Mouse (Mus musculus) frontal cortex, postnatal 14 days (tissue): ENCODE results near the gene Cpeb3.
A peak's percentile ranks its signal among the peaks of the same experiment; 100 is the strongest.
"Not testable (repeated sequence)": the region's sequence is repeated elsewhere in the genome, so short reads cannot be mapped to it uniquely, and the experiment has no call there.

Experiments
- DNase-seq, 2 experiments: peaks; one replicate each; pipeline ENCODE4 v3.0.0; 2022; ENCODE audit warnings: low spot score in 2 of 2

Cpeb3 gene

DNA sequence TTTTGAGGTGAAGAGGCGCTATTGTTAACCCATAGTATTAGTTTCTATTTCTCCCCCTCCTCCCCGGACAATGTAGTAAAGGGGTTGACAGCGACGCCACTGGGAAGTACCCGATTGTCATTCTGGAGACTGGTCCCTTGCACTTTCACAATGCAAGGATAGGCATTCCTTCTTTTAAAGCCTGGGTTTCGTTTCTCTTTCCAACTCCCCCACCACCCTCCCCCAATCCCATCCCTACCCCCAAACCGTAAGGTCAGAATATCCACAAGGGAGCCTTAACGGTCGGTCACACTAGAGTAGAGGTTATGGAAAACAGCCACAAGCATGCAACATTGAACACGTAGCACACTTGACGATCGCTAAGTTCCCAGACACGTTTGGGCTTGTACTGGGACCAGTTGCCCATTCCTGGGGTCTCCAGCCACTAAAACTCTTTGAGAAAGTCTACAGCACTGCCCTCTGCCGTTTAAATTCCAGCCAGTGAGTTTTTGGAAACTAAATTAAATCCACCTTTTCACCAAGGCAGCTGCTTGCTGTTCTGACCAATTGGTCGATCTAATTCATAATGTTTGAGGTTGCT lies at the start of gene Cpeb3:
Cpeb3 (minus strand) TSS at position 426 of the 580 bp plus-strand sequence.
- DNase-seq: no peak

DNA sequence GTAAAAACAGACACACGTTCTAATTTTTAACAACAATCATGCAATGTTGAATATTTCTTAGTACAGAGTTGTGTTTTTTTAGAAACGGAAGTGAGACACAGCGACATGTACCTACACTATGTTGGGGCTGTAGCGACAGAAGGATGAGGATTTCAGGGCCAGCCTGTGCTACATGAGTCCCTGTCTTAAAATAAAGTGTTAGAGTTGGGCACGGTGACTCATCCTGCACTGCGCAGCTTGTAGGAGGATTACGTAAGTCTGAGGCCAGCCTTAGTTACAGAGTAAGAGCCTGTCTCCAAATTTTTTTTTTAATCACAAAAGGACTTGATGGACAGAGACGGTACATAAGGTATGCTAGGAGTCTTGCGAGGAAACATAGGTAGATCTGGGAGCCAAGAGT lies 46.9 kb upstream of the Cpeb3 start:
- peak in 1 of 2 experiments; percentile 35 for DNase-seq

DNA sequence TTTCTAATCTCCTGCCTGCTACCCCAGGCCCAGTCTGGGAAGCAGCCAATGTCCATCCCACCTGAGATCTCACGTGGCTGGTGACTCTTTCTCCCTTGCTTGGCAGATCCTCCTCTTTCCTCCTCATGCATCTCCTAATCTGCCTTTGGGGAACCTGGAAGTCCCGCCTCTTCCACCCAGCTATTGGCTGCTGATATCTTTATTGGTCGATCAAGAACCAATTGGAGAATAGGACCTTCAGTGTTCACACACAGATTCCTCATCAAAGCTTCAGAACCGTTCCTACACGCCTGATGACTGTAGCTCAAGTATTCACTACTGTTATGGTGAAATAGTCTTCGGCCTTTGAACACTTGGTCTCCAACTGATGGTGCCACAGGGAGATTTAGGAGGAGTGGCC lies 43.7 kb upstream of the Cpeb3 start:
- DNase-seq: no peak

DNA sequence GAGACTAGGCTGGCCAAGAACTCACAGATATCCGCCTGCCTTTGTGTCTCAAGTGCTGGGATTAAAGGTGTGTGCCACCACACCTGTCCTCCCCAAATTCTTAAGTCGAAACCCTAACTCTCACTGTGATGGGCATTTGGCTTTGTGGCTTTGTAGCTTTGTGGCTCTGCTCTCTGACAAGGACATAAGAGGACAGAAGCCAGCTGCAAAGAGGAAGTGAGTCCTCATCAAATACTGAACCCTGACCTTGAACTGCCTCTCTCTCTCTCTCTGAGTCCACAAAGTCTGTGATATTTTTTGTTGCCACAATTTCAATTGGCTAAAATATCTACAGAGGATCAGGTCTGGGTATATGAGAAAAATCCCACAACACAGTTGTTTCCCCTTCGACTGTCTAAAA lies 39.8 kb upstream of the Cpeb3 start:
- DNase-seq: no peak

DNA sequence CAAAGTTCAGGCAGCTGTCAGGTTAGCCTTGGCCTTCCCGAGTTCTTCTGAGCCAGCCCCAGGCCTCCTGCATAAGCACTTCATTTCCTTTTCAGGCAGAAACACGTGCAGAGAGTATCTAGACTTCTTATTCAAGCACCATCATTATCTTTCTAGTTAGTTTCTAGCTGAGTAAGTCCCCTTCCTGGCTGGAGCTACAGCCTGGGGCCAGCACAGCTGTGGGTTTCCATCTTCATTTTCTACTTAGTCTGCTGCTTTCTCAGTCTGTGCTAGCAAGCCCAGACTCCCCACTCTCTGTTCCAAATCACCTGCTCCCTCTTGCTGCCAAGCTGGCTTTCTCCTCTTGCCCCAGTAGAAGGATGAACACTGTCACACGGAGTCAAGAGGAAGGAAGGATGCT lies 38.5 kb upstream of the Cpeb3 start:
- no peak for DNase-seq

DNA sequence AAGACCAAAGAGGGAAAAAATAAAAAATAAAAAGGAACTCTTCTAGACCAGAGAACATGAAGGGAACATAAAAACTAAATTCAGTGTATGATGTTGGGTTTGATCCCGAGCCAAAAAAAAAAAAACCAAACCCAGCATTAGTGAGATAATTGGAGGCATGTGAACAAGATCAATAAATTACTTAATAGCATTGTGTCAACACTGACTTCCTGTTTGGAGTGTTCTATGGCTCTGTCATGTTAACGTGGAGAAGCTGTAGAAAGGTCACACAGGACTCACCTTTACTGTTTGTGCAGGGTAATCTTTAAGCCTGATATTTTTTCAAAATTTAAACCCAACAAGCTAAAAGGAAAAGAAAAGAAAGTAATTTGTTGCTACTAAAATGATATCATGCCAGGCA lies 34.3 kb upstream of the Cpeb3 start:
- no peak for DNase-seq

DNA sequence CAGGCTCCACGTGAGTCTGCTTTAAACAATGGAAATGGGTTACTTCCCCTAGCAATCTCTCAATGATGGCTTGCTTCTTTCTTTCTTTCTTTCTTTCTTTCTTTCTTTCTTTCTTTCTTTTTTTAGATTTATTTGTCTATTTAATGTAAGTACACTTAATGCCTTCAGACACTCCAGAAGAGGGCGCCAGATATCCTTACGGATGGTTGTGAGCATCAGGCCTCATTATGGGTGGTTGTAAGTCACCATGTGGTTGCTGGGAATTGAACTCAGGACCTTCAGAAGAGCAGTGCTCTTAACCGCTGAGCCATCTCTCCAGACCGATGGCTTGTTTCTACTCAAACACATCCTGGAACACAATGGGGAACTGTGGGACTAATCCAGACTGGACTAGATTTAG lies 32.8 kb upstream of the Cpeb3 start:
- DNase-seq: no peak

DNA sequence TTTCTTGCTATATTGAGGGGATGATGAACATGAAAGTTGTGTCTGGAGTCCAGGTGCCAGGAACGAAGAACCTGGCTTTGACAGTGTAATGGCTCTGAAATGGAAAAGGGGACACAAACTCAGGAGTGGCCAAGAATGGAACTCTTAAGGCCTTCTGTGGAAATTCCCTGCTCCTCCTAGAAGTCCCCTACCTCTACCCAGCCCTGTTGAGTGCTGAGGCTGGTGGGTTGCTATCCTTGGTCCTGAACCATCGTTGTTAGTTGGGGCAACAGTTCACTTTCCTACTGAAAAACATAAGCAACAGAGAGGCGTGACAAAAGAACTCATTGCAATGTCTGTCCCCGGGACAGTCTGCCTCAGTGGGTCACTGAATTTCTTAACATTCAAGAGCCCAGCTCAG lies 30.7 kb upstream of the Cpeb3 start:
- DNase-seq: no peak

DNA sequence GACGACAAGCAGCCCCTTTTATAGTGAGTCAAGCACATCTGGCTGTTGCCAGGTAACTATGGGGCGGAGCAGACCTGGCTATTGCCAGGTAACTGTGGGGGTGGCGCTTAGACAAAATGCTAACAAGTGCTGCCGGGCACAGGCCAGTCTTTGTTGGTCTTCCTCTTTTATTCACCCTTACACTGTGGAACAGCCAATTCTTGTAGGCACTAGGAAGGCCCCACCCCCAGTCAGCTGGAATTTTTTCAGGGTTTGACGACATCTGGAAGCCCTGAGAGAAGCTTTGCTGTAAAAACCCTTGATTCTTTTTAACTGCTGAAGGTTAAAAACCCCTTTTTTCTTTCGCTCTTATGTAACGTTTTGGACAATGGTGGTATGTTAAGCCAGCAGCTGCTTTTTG lies 30.2 kb upstream of the Cpeb3 start:
- no peak for DNase-seq

DNA sequence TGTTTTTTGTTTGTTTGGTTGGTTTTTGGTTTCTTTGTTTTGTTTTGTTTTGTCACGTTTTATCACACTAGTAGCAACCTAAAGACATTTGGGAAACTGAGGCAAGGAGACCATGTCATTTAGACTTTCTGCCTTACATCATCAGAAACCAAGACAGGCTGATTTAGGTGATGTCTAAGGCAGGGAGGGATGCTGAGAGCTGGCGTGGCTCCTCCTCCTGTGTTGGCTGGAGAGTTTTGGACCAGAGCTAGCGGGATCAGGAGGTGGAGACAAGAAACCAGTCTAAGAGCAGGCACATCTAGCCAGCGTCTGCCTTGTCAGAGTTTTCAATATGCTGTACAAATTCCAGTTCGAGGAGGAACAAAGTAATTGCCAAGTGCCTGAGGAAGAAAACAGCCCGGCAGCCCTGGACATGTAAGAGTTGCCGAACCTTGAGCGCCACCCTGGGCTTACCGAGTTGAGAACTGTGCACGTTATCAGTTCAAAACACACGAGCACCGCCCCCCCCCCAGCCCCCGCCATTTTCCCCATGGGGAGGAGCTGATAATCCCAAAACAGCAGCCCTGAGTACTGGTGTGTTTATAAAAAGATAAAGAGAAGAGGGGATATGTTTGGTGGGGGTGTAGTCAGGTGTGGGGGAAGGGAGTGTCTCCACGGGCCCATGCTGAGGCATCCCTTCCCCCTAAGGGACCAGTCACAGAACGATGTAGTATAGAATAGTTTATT lies 29.5 kb upstream of the Cpeb3 start:
- DNase-seq: no peak

DNA sequence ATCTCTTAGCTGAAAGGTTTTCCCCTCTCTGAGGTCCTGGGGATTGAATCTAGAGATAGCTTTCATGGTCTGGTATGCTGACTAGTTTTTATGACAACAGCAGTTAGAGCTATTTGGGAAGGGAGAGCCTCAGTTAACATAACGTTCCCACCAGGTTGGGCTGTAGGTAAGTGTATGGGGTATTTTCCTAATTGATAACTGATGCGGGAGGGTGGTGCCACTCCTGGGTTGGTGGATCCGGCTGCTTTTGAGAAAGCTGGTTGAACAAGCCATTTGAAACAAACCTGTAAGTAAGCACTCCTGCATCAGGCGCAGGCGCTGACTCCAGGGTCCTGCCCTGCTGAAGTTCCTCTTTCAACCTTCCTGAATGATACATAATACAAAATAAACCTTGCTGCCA lies 28.9 kb upstream of the Cpeb3 start:
- DNase-seq: no peak

DNA sequence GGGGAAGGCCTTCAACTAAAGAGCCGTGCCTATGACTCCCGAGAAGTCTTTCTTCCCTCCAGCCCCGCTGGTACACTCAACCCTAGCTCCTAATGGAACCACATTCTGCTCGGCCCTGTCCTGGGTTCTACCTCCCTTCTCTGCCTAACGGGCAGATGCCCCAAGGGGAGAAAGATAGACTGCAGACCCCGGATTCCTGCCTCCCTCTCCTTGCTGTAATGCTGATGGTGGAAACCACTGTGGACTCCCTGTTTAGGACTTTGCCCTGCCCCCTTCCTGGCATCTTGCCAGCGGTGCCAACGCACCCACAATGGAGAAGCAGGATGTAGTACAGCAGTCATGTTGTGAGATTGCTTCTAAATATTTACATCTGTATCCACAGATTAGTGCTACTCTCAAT lies 27.4 kb upstream of the Cpeb3 start:
- no peak for DNase-seq

DNA sequence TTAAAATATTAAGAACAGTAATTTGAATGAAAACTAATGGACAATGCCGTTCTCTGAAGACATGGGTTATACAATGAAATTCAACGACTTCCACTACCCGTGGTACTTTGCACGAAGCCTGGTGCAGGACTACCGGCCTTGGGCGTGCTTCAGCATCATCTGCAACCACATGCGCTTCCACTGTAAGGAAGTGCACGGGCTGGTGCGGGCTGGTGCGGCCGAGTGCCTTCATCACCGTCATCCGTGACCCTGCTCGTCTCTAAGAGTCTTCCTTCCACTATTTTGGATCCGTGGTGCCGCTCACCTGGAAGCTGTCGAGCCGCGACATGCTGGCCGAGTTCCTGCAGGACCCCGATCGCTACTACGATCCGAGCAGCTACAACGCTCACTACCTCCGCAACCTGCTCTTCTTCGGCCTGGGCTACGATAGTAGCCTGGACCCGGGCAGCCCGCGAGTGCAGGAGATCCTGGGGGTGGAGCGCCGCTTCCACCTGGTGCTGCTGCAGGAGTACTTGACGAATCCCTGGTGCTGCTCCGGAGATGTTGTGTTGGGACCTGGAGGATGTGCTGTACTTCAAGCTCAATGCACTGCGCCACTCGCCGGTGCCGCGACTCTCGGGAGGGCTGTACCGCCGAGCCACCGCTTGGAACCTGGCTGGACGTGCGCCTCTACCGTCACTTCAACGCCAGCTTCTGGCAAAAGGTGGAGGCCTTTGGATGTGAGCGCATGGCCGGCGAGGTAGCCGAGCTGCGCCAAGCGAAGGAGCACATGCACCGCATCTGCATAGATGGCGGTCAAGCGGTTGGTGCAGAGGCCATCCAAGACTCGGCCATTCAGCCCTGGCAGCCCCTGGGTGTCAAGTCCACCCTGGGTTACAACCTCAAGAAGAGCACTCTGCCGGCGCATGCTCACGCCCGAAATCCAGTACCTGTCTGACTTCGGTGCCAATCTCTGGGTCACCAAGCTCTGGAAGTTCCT lies 25.4 kb upstream of the Cpeb3 start:
- DNase-seq: no peak

DNA sequence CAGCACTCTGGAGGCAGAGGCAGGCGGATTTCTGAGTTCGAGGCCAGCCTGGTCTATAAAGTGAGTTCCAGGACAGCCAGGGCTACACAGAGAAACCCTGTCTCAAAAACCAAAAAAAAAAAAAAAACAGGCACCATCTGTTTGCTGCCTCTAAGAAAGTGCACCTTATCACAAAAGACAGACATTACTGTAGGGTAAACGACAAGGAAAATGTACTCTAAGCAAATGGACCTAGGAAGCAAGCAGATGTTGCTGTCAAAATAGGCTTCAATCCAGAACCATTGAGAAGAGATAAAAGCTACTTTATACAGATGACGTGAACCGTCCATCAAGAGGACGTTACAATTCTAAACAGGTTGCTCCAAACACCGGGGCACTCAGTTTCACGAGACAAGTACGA lies 24.2 kb upstream of the Cpeb3 start:
- DNase-seq: not testable (repeated sequence)

DNA sequence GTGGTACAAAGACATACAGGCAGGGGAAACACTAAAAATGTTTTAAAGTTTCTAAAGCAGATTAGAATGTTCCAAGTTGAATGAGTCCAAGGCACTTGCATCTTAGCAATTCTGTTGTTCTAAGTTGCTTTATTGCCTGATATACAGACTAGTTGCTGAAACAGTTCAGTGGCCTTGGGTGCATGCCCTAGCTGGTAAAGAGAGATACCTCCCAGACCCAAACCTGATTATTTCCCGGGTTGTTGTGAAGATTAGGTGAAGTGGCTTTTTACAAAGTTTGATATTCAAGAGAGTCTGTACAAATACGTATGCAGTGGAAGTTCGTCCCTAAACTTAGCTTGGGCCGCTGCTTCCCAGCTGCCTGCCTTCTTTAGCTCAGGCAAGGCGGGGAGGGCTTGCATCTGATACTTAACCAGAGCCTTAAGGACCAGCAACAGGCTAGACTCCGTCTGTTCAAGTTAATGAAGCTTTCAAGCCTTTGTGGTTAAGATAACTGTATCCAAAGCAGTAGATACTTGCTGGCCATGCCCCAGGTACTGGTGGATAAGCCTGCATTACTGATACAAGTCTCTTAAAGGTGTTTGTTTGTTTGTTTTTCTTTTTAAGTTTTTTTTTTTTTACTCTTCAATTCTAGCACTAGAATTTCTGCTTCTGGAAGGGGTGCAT lies 16.9 kb upstream of the Cpeb3 start:
- no peak for DNase-seq

DNA sequence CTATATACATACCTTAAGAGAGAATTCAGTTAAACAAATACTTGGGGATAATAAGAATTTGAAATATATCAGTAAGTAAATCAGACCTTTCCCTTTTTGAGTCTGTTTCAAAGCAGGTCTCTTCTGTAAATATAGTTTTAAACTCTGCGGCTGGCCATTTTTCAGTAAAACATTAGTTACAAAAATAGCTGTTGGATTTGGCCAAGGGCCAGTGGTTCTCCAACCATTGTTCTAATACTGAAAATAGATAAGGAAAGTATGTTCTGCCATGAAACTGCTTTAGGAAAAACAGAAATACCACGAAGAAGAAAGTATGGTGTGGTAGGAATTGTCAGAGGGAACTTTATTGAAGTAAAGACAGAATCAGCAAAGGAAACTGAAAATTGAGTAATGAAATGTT lies 6.3 kb upstream of the Cpeb3 start:
- DNase-seq: no peak

DNA sequence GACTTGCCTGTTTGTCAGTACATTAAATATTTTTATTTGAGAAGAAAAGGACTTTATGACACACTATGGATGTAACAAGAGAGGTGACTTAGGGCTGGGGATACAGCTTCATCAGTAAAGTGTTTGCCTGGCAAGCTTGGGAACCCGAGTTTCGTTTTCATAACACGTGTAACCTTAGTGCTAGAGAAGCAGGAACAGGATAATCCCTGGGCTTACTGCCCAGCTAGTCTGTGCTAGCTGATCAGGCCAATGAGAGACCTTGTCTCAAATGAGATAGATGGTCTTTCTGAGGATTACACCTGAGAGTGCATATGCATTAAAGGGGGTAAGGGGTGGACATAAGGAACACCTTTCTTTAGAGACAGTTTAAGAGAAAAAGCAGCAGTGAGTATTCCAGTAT lies 3.0 kb upstream of the Cpeb3 start:
- no peak for DNase-seq

DNA sequence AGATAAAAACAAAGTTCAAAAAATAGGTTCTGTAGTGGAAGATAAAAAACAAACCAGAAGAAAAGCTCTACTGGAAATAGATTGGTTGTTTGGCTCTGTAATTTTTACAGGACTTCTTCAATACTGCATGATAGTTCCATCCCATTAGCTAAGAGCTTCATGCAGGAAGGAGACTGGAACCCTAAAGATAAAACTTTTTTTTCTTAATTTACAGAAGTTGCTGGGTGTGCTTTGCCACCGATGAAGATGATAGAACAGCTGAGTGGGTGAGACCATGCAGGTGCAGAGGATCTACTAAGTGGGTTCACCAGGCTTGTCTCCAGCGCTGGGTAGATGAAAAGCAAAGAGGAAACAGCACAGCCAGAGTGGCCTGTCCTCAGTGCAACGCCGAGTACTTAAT lies 2.1 kb upstream of the Cpeb3 start:
- DNase-seq: no peak

DNA sequence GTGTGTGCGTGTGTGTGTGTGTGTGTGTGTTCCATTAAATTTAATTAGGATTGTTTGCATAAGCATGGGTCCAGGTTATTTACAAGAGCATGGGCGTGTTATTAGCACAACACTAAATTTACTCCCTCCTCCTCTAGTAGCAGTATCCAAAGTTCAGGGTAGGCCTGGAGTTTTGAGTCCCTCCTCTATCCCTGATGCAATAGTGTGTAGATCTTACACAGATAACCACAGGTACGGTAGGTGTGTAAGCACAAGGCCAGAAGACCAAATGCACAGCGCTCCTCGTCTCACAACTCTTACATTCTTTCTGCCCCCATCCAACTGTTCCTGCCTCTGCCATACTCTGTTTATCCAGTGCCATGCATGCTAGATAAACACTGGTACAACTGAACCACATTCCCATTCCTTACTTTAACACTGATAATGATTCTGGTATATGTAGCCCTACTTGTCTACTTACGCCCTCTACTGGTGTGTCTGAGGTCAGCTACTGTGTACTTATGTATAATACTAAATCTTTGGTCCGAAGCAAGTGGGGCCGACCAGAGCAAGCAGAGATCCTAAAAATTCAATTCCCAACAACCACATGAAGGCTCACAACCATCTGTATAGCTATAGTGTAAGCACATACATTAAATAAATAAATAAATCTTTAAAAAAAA lies 1.2 kb upstream of the Cpeb3 start:
- no peak for DNase-seq

DNA sequence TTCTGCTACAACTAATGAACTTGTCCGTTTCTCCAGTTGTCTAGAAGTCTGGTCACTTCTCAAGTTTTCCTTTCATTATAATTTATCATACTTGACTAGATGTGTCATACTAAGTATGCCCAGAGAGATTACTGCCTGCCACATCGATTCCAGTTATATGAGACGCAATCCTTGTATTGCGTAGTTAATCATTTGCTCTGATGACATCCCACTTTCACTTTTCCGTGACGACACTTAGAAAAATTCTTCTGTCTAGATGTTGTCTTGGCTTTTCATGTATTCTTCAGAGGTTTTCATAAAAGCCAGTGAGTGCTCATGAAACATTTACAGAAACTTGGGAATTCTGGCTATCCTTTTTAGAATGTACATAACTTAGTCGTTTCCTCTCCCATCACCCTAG lies 585 bp upstream of the Cpeb3 start:
- DNase-seq: no peak

DNA sequence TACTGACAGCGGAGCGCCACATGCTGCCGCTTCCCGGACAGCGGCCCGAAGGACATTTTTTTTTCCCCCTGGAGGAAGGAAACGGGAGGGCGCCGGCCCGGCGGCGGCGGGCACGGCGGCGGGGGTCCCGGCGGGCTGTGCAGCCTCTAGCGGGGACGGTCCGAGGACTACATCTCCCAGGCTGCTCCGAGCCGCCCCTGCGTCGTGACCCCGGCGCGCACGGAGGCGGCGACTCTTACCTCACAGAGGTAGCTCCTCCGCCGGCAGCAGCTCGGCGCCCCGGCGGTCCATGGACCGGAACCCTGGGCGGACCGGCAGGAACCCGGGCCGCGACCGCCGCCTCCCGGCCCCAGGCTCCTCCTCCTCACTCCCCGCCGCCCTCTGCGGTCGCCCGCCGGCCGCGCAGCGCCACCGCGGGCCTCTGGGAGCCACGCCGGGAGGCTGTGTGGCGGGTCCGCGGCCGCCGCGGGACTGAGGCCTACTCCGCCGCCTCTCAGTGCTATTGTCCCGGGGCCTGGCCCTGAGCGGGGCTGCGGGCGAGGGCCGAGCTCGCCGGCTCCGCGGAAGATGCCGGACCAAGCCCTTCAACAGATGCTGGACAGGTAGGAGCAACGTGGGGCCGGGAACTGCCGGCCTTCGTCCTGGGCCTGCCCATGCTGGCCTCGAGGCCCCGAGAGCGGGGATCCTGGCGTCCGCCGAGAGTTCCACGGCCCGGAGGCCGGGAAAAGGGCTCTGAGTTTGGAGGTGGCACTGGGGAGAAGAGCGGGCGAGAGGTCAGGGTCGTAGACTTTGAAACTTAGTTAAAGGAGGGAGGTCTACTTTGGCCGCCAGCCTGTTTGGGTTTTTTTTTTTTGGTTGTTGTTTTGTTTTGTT lies 862 bp downstream of the Cpeb3 start, which contains the start of gene March5:
March5 (plus strand) TSS at position 241 of the 873 bp plus-strand sequence.
- DNase-seq: peak; percentile 73 to 84
